Mouse (Mus musculus): ENCODE measurements at regions not wholly inside any gene's neighbourhood (a gene's known extent, or its start where the extent isn't known, plus 50 kb on each side); places are given as distances from the start of the nearest gene placed in this dataset.

DNA sequence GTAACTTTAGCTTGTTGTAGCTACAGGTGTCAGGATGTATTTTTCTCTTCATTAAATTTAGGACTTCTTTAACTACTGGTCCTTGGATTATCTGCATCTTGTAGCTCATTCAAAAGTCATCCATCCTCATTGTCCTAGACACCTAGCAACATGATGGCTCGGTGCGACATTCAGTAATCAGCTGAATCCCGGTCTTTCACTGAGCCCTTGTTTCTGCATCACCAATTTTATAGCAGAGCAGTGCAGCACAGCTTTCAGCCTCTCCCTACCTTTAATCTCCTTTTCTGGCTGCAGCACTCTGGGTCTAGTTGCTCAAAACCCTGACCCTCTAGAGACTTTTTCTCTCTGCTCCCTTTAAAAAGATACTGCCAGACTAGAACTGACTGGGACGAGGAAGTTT is 543.6 kb upstream of the B3galt2 start:
- DNase-seq (ENCODE audit: low spot score) (no peak), ATAC-seq (ENCODE audit: extremely low read depth, insufficient number of reproducible peaks, low FRiP score, poor library complexity, severe bottlenecking) (no peak)
- Histone ChIP-seq H3K4me1 (ENCODE audit: insufficient read depth, low read depth, low read length) (no peaks in the 10 kb centered on the region), H3K36me3 (replicated peaks) (no peaks in the 10 kb centered on the region), H3K4me3 (ENCODE audit: low read depth, low read length) (no peak overlapping the region), H3K9me3 (replicated peaks) (peaks cover 9% of the 10 kb centered on the region), H3K27me3 (ENCODE audit: insufficient read depth, low read length) (no peaks in the 10 kb centered on the region)
- TF ChIP-seq GATA1 (IDR thresholded peaks at IDR 0.05; ENCODE audit: borderline replicate concordance, low read length) (no peak), CTCF (IDR thresholded peaks at IDR 0.05; ENCODE audit: low read depth, low read length) (no peak), POLR2AphosphoS5 (IDR thresholded peaks at IDR 0.05; ENCODE audit: insufficient replicate concordance, low read depth, low read length) (no peak), GATA2 (IDR thresholded peaks at IDR 0.05; ENCODE audit: borderline replicate concordance, low read depth, low read length) (no peak), TAL1 (conservative IDR thresholded peaks at IDR 0.05; ENCODE audit: low read depth, low read length) (no peak)

DNA sequence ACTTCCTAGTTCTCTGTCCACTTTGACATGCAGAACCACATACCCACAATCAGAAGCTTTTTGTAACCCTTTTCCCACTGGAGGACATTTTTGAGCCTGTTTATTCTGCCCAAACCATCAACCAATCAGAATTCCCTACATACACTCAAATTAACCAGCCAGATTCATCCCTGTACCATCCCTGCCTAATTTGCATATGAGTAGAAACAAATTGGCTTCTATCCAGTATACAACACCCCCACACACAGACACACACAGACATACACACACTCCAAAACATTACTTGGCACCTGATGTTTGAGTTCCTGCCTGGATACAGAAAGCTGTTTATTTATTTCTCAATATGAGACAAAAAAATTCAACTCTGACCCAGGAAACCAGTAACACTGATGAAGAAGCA is 542.2 kb upstream of the B3galt2 start:
- no peak overlapping the region for H3K4me3 ChIP-seq (ENCODE audit: low read depth, low read length)
- H3K4me1 ChIP-seq (ENCODE audit: insufficient read depth, low read depth, low read length) = no peaks in the 10 kb centered on the region
- no peaks in the 10 kb centered on the region for H3K36me3 ChIP-seq (replicated peaks)
- no peak for ATAC-seq (ENCODE audit: extremely low read depth, insufficient number of reproducible peaks, low FRiP score, poor library complexity, severe bottlenecking)
- no peaks in the 10 kb centered on the region for H3K27me3 ChIP-seq (ENCODE audit: insufficient read depth, low read length)
- H3K9me3 ChIP-seq (replicated peaks) = peaks cover 9% of the 10 kb centered on the region
- DNase-seq (ENCODE audit: low spot score) = no peak
- TF ChIP-seq CTCF (IDR thresholded peaks at IDR 0.05; ENCODE audit: low read depth, low read length) (no peak), GATA1 (IDR thresholded peaks at IDR 0.05; ENCODE audit: borderline replicate concordance, low read length) (no peak), TAL1 (conservative IDR thresholded peaks at IDR 0.05; ENCODE audit: low read depth, low read length) (no peak), GATA2 (IDR thresholded peaks at IDR 0.05; ENCODE audit: borderline replicate concordance, low read depth, low read length) (no peak), POLR2AphosphoS5 (IDR thresholded peaks at IDR 0.05; ENCODE audit: insufficient replicate concordance, low read depth, low read length) (no peak)

DNA sequence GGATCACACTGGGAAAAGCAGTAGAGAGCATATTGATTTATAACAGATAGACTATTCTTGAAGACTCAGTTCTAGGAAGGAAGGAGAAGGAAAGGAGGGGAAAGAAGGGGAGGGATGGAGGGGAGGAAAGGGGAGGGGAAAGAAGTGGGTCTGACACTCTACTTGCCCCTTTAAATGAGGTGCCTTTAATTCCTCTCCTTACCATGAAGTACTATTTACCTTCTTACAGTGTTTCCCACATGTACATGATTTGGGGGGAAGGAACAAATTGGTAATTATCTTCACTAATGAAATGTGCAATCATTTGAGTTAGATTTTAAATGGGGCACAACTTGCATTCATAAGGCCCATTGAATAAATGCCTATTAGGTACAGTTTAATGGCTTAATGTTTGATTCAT is 518.3 kb upstream of the B3galt2 start:
- ATAC-seq (ENCODE audit: extremely low read depth, insufficient number of reproducible peaks, low FRiP score, poor library complexity, severe bottlenecking) = no peak
- TF ChIP-seq POLR2AphosphoS5 (IDR thresholded peaks at IDR 0.05; ENCODE audit: insufficient replicate concordance, low read depth, low read length) = no peak
- TF ChIP-seq TAL1 (conservative IDR thresholded peaks at IDR 0.05; ENCODE audit: low read depth, low read length) = no peak
- TF ChIP-seq GATA1 (IDR thresholded peaks at IDR 0.05; ENCODE audit: borderline replicate concordance, low read length) = no peak
- TF ChIP-seq GATA2 (IDR thresholded peaks at IDR 0.05; ENCODE audit: borderline replicate concordance, low read depth, low read length) = no peak
- TF ChIP-seq CTCF (IDR thresholded peaks at IDR 0.05; ENCODE audit: low read depth, low read length) = no peak
- DNase-seq (ENCODE audit: low spot score) = no peak

DNA sequence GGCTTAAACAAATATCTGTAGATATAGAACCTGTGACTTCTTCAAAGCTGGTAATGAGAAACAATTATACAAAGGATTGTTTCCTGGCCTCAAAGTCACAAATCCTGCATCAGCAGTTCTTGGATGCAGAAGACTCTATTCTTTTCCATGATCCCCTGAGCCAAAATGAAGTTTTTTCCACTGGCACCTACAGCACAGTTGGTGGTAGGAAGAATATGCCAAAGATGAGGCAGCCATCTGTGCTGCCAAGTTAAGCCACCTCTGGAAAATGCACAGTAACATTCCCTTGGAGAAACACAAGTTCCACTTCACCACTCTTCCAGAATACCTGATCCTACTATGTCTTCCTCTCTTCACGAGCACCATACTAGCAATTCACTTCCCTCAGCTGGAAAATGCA is 510.2 kb upstream of the B3galt2 start:
- H3K36me3 ChIP-seq (replicated peaks) = no peaks in the 10 kb centered on the region
- no peak for ATAC-seq (ENCODE audit: extremely low read depth, insufficient number of reproducible peaks, low FRiP score, poor library complexity, severe bottlenecking)
- no peak overlapping the region for H3K4me3 ChIP-seq (ENCODE audit: low read depth, low read length)
- no peaks in the 10 kb centered on the region for H3K4me1 ChIP-seq (ENCODE audit: insufficient read depth, low read depth, low read length)
- no peak for TF ChIP-seq GATA2 (IDR thresholded peaks at IDR 0.05; ENCODE audit: borderline replicate concordance, low read depth, low read length)
- TF ChIP-seq POLR2AphosphoS5 (IDR thresholded peaks at IDR 0.05; ENCODE audit: insufficient replicate concordance, low read depth, low read length) = no peak
- TF ChIP-seq GATA1 (IDR thresholded peaks at IDR 0.05; ENCODE audit: borderline replicate concordance, low read length) = no peak
- no peak for TF ChIP-seq TAL1 (conservative IDR thresholded peaks at IDR 0.05; ENCODE audit: low read depth, low read length)
- no peak for TF ChIP-seq CTCF (IDR thresholded peaks at IDR 0.05; ENCODE audit: low read depth, low read length)
- no peaks in the 10 kb centered on the region for H3K9me3 ChIP-seq (replicated peaks)
- DNase-seq (ENCODE audit: low spot score) = no peak
- no peaks in the 10 kb centered on the region for H3K27me3 ChIP-seq (ENCODE audit: insufficient read depth, low read length)

More for the DNA sequence above, 518.3 kb upstream of the B3galt2 start:
- Histone ChIP-seq H3K27me3 (ENCODE audit: insufficient read depth, low read length) (no peaks in the 10 kb centered on the region), H3K4me1 (ENCODE audit: insufficient read depth, low read depth, low read length) (no peaks in the 10 kb centered on the region), H3K4me3 (ENCODE audit: low read depth, low read length) (no peak overlapping the region), H3K9me3 (replicated peaks) (no peaks in the 10 kb centered on the region), H3K36me3 (replicated peaks) (no peaks in the 10 kb centered on the region)

DNA sequence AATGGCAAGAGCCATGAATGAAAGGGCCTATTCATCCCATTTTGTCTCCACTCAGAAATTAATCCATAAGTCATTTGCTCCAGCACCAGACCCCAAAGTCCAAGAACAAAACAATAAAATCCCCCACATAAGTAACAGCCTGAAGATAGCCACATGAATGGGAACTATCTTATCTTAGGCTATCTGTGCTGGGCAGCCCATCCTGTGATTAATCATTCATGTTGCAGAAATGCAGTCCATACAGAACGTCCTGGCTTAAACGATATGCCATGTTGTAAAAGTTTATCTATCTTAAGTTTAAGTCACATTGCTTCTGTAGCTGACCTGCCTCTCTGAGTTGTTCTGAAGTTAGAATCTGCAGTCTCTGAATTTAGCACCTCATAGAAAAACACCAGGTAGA is 507.7 kb upstream of the B3galt2 start:
- Histone ChIP-seq H3K27me3 (ENCODE audit: insufficient read depth, low read length) (no peaks in the 10 kb centered on the region), H3K4me1 (ENCODE audit: insufficient read depth, low read depth, low read length) (no peaks in the 10 kb centered on the region), H3K36me3 (replicated peaks) (no peaks in the 10 kb centered on the region), H3K9me3 (replicated peaks) (no peaks in the 10 kb centered on the region), H3K4me3 (ENCODE audit: low read depth, low read length) (no peak overlapping the region)
- ATAC-seq (ENCODE audit: extremely low read depth, insufficient number of reproducible peaks, low FRiP score, poor library complexity, severe bottlenecking) = no peak
- no peak for TF ChIP-seq GATA1 (IDR thresholded peaks at IDR 0.05; ENCODE audit: borderline replicate concordance, low read length)
- TF ChIP-seq POLR2AphosphoS5 (IDR thresholded peaks at IDR 0.05; ENCODE audit: insufficient replicate concordance, low read depth, low read length) = no peak
- no peak for TF ChIP-seq GATA2 (IDR thresholded peaks at IDR 0.05; ENCODE audit: borderline replicate concordance, low read depth, low read length)
- no peak for TF ChIP-seq CTCF (IDR thresholded peaks at IDR 0.05; ENCODE audit: low read depth, low read length)
- TF ChIP-seq TAL1 (conservative IDR thresholded peaks at IDR 0.05; ENCODE audit: low read depth, low read length) = no peak
- DNase-seq (ENCODE audit: low spot score) = no peak

DNA sequence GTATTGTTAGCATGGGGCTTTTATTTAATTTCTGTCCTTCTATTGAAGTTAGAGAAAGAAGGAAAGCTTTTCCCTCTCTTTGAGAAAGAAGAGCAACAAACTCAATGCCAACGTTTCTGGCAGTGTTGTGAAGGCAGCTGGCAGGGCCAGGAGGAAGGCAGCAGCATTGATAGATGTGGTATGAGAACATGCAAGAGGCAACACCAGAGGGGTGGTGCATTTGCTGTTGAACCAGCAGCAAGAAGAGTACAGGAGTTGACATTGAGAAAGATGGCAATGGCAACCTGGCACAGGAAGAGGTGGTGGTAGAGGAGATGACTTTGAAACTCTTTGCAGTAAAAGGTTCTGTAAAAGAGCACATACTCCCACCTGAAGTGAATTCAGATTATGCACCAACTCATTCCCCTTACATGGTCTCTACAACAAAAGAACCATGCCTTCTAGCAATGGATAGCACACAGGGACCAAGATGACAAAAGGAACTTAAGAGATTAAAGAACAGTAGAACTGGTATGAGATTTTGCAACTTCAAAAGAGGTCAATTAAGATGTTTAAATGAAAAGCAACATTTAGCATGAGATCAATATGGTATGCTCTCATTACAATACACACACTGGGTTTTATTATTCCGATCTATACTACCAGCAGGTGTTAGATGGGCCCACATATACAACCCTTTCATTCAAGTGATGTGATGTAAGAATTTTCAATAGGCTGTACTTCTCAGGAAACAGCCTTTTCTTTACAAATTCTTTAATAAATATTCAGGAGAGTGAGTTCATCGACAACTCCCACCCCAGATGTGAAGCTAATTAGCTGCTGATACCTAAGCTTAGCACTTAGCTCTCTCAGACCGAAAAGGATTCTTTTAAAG is 495.1 kb upstream of the B3galt2 start:
- DNase-seq (ENCODE audit: low spot score) (no peak), ATAC-seq (ENCODE audit: extremely low read depth, insufficient number of reproducible peaks, low FRiP score, poor library complexity, severe bottlenecking) (no peak)
- Histone ChIP-seq H3K4me3 (ENCODE audit: low read depth, low read length) (no peak overlapping the region), H3K27me3 (ENCODE audit: insufficient read depth, low read length) (no peaks in the 10 kb centered on the region), H3K4me1 (ENCODE audit: insufficient read depth, low read depth, low read length) (no peaks in the 10 kb centered on the region), H3K9me3 (replicated peaks) (no peaks in the 10 kb centered on the region), H3K36me3 (replicated peaks) (no peaks in the 10 kb centered on the region)
- TF ChIP-seq GATA2 (IDR thresholded peaks at IDR 0.05; ENCODE audit: borderline replicate concordance, low read depth, low read length) = no peak
- no peak for TF ChIP-seq GATA1 (IDR thresholded peaks at IDR 0.05; ENCODE audit: borderline replicate concordance, low read length)
- no peak for TF ChIP-seq CTCF (IDR thresholded peaks at IDR 0.05; ENCODE audit: low read depth, low read length)
- TF ChIP-seq POLR2AphosphoS5 (IDR thresholded peaks at IDR 0.05; ENCODE audit: insufficient replicate concordance, low read depth, low read length) = no peak
- TF ChIP-seq TAL1 (conservative IDR thresholded peaks at IDR 0.05; ENCODE audit: low read depth, low read length) = no peak

Data from G1E (cell line).